Mouse (Mus musculus) lung, embryonic 14.5 days (tissue): ENCODE measurements around the gene Cadm1. TPM values are rescaled to one million over a fixed set of nuclear protein-coding genes. Genes with fewer than 3 reads are reported as not detected.

Experiments used
- ATAC-seq: fragments of 200-750 bp; cut with Nextera tagmentation; 2 replicates; pipeline ENCODE4 v1.8.0; 2017; ENCODE audit warnings: mild to moderate bottlenecking, moderate TSS enrichment, moderate library complexity; ENCODE audit not compliant: insufficient read depth
- DNase-seq: peaks from one replicate; pipeline ENCODE4 v3.0.0-alpha.2; 2015
- H3K27ac ChIP-seq: fragments of 300-500 bp; sonication (generic); 2 replicates; pipeline ENCODE4 v1.5.1; 2014; ENCODE audit warnings: low read depth, mild to moderate bottlenecking, moderate library complexity
- H3K27me3 ChIP-seq: fragments of 300-500 bp; sonication (generic); 2 replicates; pipeline ENCODE4 v1.6.1; 2014; ENCODE audit warnings: low read length, control low read depth; ENCODE audit not compliant: insufficient read depth
- H3K36me3 ChIP-seq: fragments of 300-500 bp; sonication (generic); 2 replicates; pipeline ENCODE4 v1.6.1; 2014; ENCODE audit warnings: control low read depth; ENCODE audit not compliant: insufficient read depth
- H3K4me1 ChIP-seq: fragments of 300-500 bp; sonication (generic); 2 replicates; pipeline ENCODE4 v1.6.1; 2014; ENCODE audit warnings: antibody characterized with exemption, control low read depth; ENCODE audit not compliant: insufficient read depth
- H3K4me2 ChIP-seq: fragments of 300-500 bp; sonication (generic); 2 replicates; pipeline ENCODE4 v1.6.1; 2014; ENCODE audit warnings: mild to moderate bottlenecking
- H3K4me3 ChIP-seq: fragments of 300-500 bp; sonication (generic); 2 replicates; pipeline ENCODE4 v1.5.1; 2014; ENCODE audit warnings: low read depth, low read length
- H3K9ac ChIP-seq: fragments of 300-500 bp; sonication (generic); 2 replicates; pipeline ENCODE4 v1.6.1; 2014
- H3K9me3 ChIP-seq: fragments of 300-500 bp; sonication (generic); 2 replicates; pipeline ENCODE4 v1.6.1; 2016; ENCODE audit warnings: low read depth, low read length, control low read depth
- CTCF ChIP-seq: IDR thresholded peaks from 2 replicates; pipeline ENCODE4 v1.5.1; 2016; ENCODE audit warnings: antibody characterized with exemption, low read depth
- WGBS: fragments of 180-500 bp; shearing (Covaris S2); extraction: QIAGEN DNeasy Blood & Tissue Kit; methylation state at CpG from one replicate; pipeline ENCODE4 v1.1.7; 2014; 5-methylcytosine and 5-hydroxymethylcytosine counted together
- polyA plus RNA-seq: library from polyadenylated mRNA; unstranded; fragments of >200 nt; fragmentation: Nextera tagmentation; extraction: Ambion mirVana; gene quantifications from 2 replicates; pipeline ENCODE4 v1.2.1, GENCODE M21; 2014

Gene Cadm1
- polyA plus RNA-seq, 1 experiment from 2014 or later: 94.5 TPM

- no peaks in the 10 kb centered on the region for H3K27me3 ChIP-seq
- no peak for ATAC-seq
- H3K4me2 ChIP-seq: no peak overlapping the region
- no peaks in the 10 kb centered on the region for H3K36me3 ChIP-seq
- no peak overlapping the region for H3K9ac ChIP-seq
- TF ChIP-seq CTCF: no peak
- H3K4me3 ChIP-seq: no peak overlapping the region
- WGBS: 84% methylated on average over 6 of the region's 6 CpGs
- no peaks in the 10 kb centered on the region for H3K9me3 ChIP-seq
- no peaks in the 10 kb centered on the region for H3K4me1 ChIP-seq
- DNase-seq: peak; percentile 42
- H3K27ac ChIP-seq: no peak overlapping the region
Observed at GRCm38 (mm10) chr9:47659366-47660090, 129.6 kb downstream of the Cadm1 start.

DNA sequence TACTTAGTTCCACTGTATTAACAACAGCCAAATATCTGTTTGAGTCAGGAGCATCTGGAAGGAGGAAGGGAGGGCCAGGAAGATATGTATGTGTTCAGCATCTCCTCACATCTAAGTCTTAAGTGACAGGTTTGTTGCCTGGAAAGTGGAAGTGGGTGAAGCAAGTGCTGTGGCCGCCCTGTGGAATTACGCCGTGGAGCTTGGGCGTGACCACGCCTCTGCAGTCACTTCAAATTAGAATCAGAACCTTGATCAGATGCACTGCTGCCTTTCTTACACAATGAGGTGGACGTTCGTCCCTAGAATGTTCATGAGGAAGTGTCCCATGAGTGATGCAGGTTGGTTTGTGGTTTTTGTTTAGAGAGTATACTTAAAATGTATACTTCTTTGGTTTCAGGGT, 131.6 kb downstream of the Cadm1 start:
- Histone ChIP-seq H3K27ac (no peak overlapping the region), H3K36me3 (no peaks in the 10 kb centered on the region), H3K4me3 (no peak overlapping the region), H3K4me2 (no peak overlapping the region), H3K27me3 (no peaks in the 10 kb centered on the region), H3K9me3 (no peaks in the 10 kb centered on the region), H3K9ac (no peak overlapping the region), H3K4me1 (no peaks in the 10 kb centered on the region)
- no peak for DNase-seq
- 87% methylated on average over 7 of the region's 7 CpGs for WGBS
- ATAC-seq: no peak
- TF ChIP-seq CTCF: no peak

DNA sequence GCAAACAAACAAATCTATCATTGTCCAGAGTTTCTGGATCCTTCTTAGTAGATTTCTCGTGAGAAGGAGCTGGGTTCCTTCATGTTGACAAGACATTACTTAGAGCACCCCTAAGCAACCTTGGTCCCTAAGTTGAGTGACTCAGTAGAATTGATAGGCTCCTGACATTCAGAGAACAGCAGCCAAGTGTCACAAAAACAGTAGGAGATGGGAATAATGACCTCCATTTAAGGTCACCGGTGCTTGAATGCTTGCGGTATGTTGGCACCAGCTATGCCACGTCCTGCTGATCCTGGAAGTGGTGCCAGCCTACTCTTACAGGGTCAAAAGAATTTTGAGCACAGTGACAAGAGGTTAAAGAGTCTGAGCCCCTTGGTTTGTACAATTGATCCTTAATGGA, 139.2 kb downstream of the Cadm1 start:
- Histone ChIP-seq H3K4me2 (no peak overlapping the region), H3K9me3 (no peaks in the 10 kb centered on the region), H3K27ac (no peak overlapping the region), H3K4me3 (no peak overlapping the region), H3K4me1 (peaks cover 10% of the 10 kb centered on the region; the same call in 1 of the 2 replicates), H3K36me3 (no peaks in the 10 kb centered on the region), H3K27me3 (no peaks in the 10 kb centered on the region), H3K9ac (no peak overlapping the region)
- no peak for DNase-seq
- no peak for TF ChIP-seq CTCF
- no peak for ATAC-seq
- WGBS: 62% methylated on average over 4 of the region's 4 CpGs

DNA sequence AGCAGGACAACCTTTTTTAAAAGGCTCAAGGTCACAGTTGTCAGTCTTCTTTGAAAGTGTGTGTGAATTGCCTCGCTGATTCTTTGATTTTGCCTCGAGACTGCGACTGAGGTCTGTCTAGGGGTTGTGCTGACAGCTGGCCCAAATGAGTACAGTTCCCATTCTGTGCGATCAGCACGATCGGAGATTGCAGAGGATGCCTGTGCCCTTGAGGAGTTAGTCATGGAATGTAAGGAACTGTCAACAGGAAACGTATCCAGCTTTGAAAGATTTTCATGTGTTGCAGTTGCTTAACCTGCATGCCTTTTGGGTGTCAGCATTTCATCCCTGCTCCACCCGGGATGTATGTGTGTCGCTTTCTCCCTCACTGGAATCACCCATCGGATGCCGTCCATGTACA, 141.6 kb downstream of the Cadm1 start:
- H3K27ac ChIP-seq: no peak overlapping the region
- H3K4me2 ChIP-seq: no peak overlapping the region
- no peak for TF ChIP-seq CTCF
- no peak overlapping the region for H3K4me3 ChIP-seq
- no peaks in the 10 kb centered on the region for H3K27me3 ChIP-seq
- H3K4me1 ChIP-seq: peaks cover 22% of the 10 kb centered on the region; the same call in 1 of the 2 replicates
- H3K36me3 ChIP-seq: no peaks in the 10 kb centered on the region
- H3K9ac ChIP-seq: no peak overlapping the region
- no peak for ATAC-seq
- H3K9me3 ChIP-seq: no peaks in the 10 kb centered on the region
- no peak for DNase-seq
- WGBS: 43% methylated on average over 11 of the region's 11 CpGs

DNA sequence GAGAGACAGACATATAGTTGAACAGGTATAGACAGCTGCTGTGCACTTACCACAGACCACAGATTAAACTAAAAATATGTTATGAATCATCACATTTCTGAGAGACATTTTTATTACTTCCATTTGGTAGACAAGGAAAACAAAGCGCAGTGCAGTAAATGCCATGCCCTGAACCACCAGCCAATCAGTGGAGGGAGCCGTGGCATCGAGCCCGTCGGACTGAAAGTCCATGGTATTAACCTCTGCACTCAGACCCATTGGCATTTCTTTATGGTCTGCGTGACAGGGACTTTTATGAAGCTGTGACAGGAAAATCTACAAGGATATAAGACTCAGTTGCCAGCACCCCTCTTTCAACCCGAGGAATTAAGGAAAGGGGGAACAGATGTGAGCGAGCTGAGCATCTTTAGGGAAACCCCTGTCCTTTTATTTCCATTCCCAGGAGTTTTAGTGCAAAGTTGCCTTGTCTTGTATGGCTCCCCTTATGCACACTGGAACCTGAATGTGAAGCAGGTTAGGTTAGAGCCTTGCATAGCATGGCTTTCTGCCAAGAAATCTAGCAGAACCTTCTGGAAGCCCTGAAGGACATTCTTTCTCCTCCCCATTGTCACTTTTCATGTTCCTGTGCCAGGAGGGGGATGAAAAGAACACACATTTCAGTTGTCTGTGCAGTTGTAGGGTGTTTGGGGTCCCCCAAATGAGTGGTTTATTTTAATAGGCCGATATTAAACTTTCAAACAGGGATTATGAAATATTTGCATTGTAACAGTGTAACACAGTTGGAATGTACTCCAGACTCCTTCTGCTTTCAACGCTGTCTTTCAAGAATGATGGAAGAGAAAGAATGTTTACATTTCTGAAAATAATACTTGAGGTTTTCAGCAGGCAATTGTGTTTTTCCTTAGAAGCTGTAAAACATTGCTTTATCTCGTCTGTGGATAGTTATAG, 145.1 kb downstream of the Cadm1 start:
- H3K27ac ChIP-seq: peak overlapping the region; percentile 67
- ATAC-seq (peak; percentile 81), DNase-seq (peak; percentile 81)
- no peak for TF ChIP-seq CTCF
- no peaks in the 10 kb centered on the region for H3K9me3 ChIP-seq
- H3K36me3 ChIP-seq: no peaks in the 10 kb centered on the region
- H3K9ac ChIP-seq: no peak overlapping the region
- H3K27me3 ChIP-seq: no peaks in the 10 kb centered on the region
- H3K4me2 ChIP-seq: no peak overlapping the region
- WGBS: 44% methylated on average over 11 of the region's 11 CpGs
- peaks cover 22% of the 10 kb centered on the region; the same call in 1 of the 2 replicates for H3K4me1 ChIP-seq
- no peak overlapping the region for H3K4me3 ChIP-seq

DNA sequence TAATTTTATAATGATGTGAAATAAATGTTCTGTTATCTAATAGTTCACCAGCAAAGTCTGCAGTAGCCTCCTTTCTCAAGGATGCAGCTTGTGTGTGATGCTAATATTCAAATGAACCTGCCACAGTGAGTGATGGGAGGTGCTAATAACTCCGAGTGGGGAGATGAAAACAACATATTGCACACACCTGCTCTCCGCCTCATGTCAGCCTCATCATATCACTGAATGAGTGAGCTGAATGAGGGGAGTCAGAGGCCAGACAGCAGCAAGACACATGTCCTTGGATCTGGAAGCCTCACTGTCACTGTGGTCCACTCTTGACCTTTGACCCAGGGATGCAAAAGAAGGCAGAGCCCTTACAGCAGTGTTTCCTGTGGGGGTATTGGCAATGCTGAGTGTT, 156.9 kb downstream of the Cadm1 start:
- 69% methylated on average over 2 of the region's 2 CpGs for WGBS
- TF ChIP-seq CTCF: no peak
- ATAC-seq (no peak), DNase-seq (no peak)
- no peak overlapping the region for H3K27ac ChIP-seq
- H3K9ac ChIP-seq: no peak overlapping the region
- no peak overlapping the region for H3K4me2 ChIP-seq
- no peaks in the 10 kb centered on the region for H3K36me3 ChIP-seq
- peaks cover 22% of the 10 kb centered on the region for H3K4me1 ChIP-seq
- no peaks in the 10 kb centered on the region; the same call in 1 of the 2 replicates for H3K27me3 ChIP-seq
- no peaks in the 10 kb centered on the region for H3K9me3 ChIP-seq
- H3K4me3 ChIP-seq: no peak overlapping the region

GRCm38 (mm10) chr9:47687604-47688003, 157.6 kb downstream of the Cadm1 start:
- H3K36me3 ChIP-seq: no peaks in the 10 kb centered on the region
- 63% methylated on average over 5 of the region's 5 CpGs for WGBS
- ATAC-seq: no peak
- no peak for DNase-seq
- no peak overlapping the region for H3K4me3 ChIP-seq
- TF ChIP-seq CTCF: no peak
- no peak overlapping the region for H3K4me2 ChIP-seq
- no peak overlapping the region for H3K27ac ChIP-seq
- no peaks in the 10 kb centered on the region; the same call in 1 of the 2 replicates for H3K27me3 ChIP-seq
- no peaks in the 10 kb centered on the region for H3K9me3 ChIP-seq
- H3K9ac ChIP-seq: no peak overlapping the region
- peaks cover 19% of the 10 kb centered on the region for H3K4me1 ChIP-seq
